Mouse (Mus musculus): ENCODE measurements at regions not wholly inside any gene's neighbourhood (a gene's known extent, or its start where the extent isn't known, plus 50 kb on each side); places are given as distances from the start of the nearest gene placed in this dataset. TPM values are rescaled to one million over a fixed set of nuclear protein-coding genes. Genes with fewer than 3 reads are reported as not detected.

DNA sequence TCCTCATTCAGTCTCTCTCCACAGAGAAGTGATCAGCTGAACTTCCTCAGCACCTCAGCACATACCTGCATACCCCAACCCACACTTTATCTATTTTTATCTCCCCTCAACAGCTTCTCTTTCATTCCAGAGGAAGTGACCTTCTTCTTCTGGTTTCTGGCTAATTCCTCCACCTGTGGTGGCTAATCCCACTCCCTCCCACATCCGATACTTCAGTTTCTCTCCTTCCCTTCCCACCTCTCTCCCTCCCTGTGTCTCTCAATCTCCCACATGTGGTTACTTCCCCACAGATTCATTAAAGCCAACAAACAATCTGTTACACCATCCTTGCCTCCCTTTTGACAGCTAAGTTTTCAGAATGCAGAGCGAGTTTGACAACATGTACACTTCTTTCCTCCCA is 109.7 kb upstream of the Ell2 start:
- H3K9ac ChIP-seq: no peak overlapping the region
- no peak overlapping the region for H3K4me2 ChIP-seq (replicated peaks)
- no peaks in the 10 kb centered on the region for H3K4me1 ChIP-seq
- ATAC-seq (ENCODE audit: low FRiP score): no peak
- H3K27me3 ChIP-seq: no peaks in the 10 kb centered on the region
- WGBS: 83% methylated on average over 2 of the region's 2 CpGs
- H3K9me3 ChIP-seq (replicated peaks): no peaks in the 10 kb centered on the region
- no peaks in the 10 kb centered on the region for H3K36me3 ChIP-seq
- H3K4me3 ChIP-seq: no peak overlapping the region
- no peak overlapping the region for H3K27ac ChIP-seq

GRCm38 (mm10) chr13:75598186-75598585 is 108.4 kb upstream of the Ell2 start:
- no peak overlapping the region for H3K27ac ChIP-seq
- no peaks in the 10 kb centered on the region for H3K4me1 ChIP-seq
- no peaks in the 10 kb centered on the region for H3K9me3 ChIP-seq (replicated peaks)
- ATAC-seq (ENCODE audit: low FRiP score): no peak
- no peaks in the 10 kb centered on the region for H3K27me3 ChIP-seq
- no peak overlapping the region for H3K4me3 ChIP-seq
- no peak overlapping the region for H3K9ac ChIP-seq
- no peak overlapping the region for H3K4me2 ChIP-seq (replicated peaks)
- no peaks in the 10 kb centered on the region for H3K36me3 ChIP-seq

GRCm38 (mm10) chr13:75598675-75599074 is 107.9 kb upstream of the Ell2 start:
- no peak for ATAC-seq (ENCODE audit: low FRiP score)
- Histone ChIP-seq H3K27ac (no peak overlapping the region), H3K4me2 (replicated peaks) (no peak overlapping the region), H3K27me3 (no peaks in the 10 kb centered on the region), H3K4me1 (no peaks in the 10 kb centered on the region), H3K4me3 (no peak overlapping the region), H3K36me3 (no peaks in the 10 kb centered on the region), H3K9me3 (replicated peaks) (no peaks in the 10 kb centered on the region), H3K9ac (no peak overlapping the region)
- WGBS: 97% methylated on average over 1 of the region's 1 CpGs

GRCm38 (mm10) chr13:75623229-75623628 is 83.3 kb upstream of the Ell2 start:
- H3K4me1 ChIP-seq: no peaks in the 10 kb centered on the region
- no peak overlapping the region for H3K4me3 ChIP-seq
- H3K4me2 ChIP-seq (replicated peaks): no peak overlapping the region
- H3K36me3 ChIP-seq: no peaks in the 10 kb centered on the region
- ATAC-seq (ENCODE audit: low FRiP score): no peak
- no peaks in the 10 kb centered on the region for H3K9me3 ChIP-seq (replicated peaks)
- no peak overlapping the region for H3K27ac ChIP-seq
- H3K9ac ChIP-seq: no peak overlapping the region
- 89% methylated on average over 3 of the region's 3 CpGs for WGBS
- no peaks in the 10 kb centered on the region for H3K27me3 ChIP-seq

DNA sequence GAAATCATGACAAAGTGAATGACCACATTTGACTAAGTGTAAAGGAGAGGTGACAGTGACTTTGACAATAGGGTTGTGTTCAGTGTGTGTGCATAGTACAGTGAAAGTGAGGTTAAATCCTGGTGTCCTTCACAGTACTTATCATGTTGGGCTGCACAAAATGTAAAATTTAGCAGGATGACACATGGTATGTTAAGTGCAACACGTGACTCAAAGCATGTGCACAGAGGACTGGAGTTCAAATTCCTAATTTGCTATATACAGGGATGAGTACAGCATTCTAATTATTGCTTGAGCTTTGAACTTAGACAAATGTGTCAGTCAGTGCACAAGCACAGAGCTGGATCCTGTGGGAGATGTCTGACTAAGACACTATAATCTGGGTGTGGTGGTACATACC is 79.2 kb upstream of the Ell2 start:
- Histone ChIP-seq H3K4me3 (no peak overlapping the region), H3K9ac (no peak overlapping the region), H3K4me1 (no peaks in the 10 kb centered on the region), H3K9me3 (replicated peaks) (no peaks in the 10 kb centered on the region), H3K27ac (no peak overlapping the region), H3K36me3 (no peaks in the 10 kb centered on the region), H3K27me3 (no peaks in the 10 kb centered on the region), H3K4me2 (replicated peaks) (no peak overlapping the region)
- ATAC-seq (ENCODE audit: low FRiP score): no peak
- 77% methylated on average over 1 of the region's 1 CpGs for whole genome bisulfite sequencing

- Histone ChIP-seq H3K4me1 (no peaks in the 10 kb centered on the region), H3K36me3 (no peaks in the 10 kb centered on the region), H3K4me2 (replicated peaks) (no peak overlapping the region), H3K9me3 (replicated peaks) (no peaks in the 10 kb centered on the region), H3K27ac (no peak overlapping the region), H3K9ac (no peak overlapping the region), H3K4me3 (no peak overlapping the region), H3K27me3 (no peaks in the 10 kb centered on the region)
- no peak for ATAC-seq (ENCODE audit: low FRiP score)
- WGBS: 92% methylated on average over 1 of the region's 1 CpGs
These were observed 75.5 kb upstream of the Ell2 start for GRCm38 (mm10) chr13:75631048-75631447.

DNA sequence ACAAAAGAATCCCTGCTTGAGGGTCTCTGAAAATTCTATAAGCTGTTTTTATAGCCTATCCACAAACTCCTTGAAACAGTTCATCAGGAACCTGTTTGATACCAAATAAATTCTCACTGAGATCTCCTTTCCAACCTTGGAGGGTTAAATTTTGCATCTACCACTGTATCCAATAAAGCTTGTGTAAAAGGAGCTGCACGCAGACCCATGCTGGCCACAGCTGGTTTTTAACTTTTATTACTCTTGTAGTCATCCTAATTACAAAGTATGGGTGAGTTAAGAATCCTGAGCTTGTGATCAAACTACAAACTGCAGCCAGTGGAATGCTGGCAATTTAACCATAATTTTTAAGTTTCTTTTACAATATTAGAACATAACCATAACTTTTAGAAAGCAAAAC is 59.0 kb upstream of the Ell2 start:
- Histone ChIP-seq H3K27ac (no peak overlapping the region), H3K4me2 (replicated peaks) (no peak overlapping the region), H3K4me1 (no peaks in the 10 kb centered on the region), H3K9ac (no peak overlapping the region), H3K4me3 (no peak overlapping the region), H3K36me3 (no peaks in the 10 kb centered on the region), H3K27me3 (no peaks in the 10 kb centered on the region), H3K9me3 (replicated peaks) (no peaks in the 10 kb centered on the region)
- 77% methylated on average over 1 of the region's 1 CpGs for WGBS
- no peak for ATAC-seq (ENCODE audit: low FRiP score)

- H3K36me3 ChIP-seq: no peaks in the 10 kb centered on the region
- WGBS: 83% methylated on average over 3 of the region's 3 CpGs
- ATAC-seq (ENCODE audit: low FRiP score): no peak
These were observed 54.6 kb upstream of the Ell2 start for GRCm38 (mm10) chr13:75651941-75652340.

GRCm38 (mm10) chr13:75652966-75653365 is 53.6 kb upstream of the Ell2 start:
- 86% methylated on average over 2 of the region's 2 CpGs for WGBS
- H3K4me3 ChIP-seq: no peak overlapping the region
- no peaks in the 10 kb centered on the region for H3K36me3 ChIP-seq
- ATAC-seq (ENCODE audit: low FRiP score): no peak
- H3K27me3 ChIP-seq: no peaks in the 10 kb centered on the region
- H3K4me2 ChIP-seq (replicated peaks): no peak overlapping the region
- no peaks in the 10 kb centered on the region for H3K4me1 ChIP-seq
- no peaks in the 10 kb centered on the region for H3K9me3 ChIP-seq (replicated peaks)
- H3K9ac ChIP-seq: no peak overlapping the region
- H3K27ac ChIP-seq: no peak overlapping the region

More at GRCm38 (mm10) chr13:75651941-75652340, 54.6 kb upstream of the Ell2 start:
- no peaks in the 10 kb centered on the region for H3K9me3 ChIP-seq (replicated peaks)
- H3K9ac ChIP-seq: no peak overlapping the region
- no peak overlapping the region for H3K4me3 ChIP-seq
- H3K27me3 ChIP-seq: no peaks in the 10 kb centered on the region
- no peak overlapping the region for H3K4me2 ChIP-seq (replicated peaks)
- H3K27ac ChIP-seq: no peak overlapping the region
- no peaks in the 10 kb centered on the region for H3K4me1 ChIP-seq

MicroRNAs encoded in the stretch of these regions (microRNA counts, 519-probe panel; counts per million panel counts)
- microRNA mmu-miR-682: 470 counts per million, percentile 58 among the panel's probes with 10 or more counts

Small RNA genes in the stretch of these regions (microRNA-seq; reads per million reads assigned to microRNA genes)
- gene Mir682: not detected

All from hindbrain, embryonic 12.5 days (tissue).